Mouse (Mus musculus) heart, adult 2 months (tissue): Measurements from ENCODE around the gene Zdhhc7.

Experiments
- CTCF ChIP-seq: fragments of 200-600 bp; IDR thresholded peaks from 2 replicates; pipeline ENCODE4 v1.8.1; 2022; ENCODE audit warnings: antibody characterized with exemption, mild to moderate bottlenecking, moderate library complexity
- EP300 ChIP-seq: fragments of 200-500 bp; IDR thresholded peaks from 2 replicates; pipeline ENCODE4 v1.6.1; 2011; ENCODE audit warnings: low read depth, low read length, control low read depth; ENCODE audit not compliant: insufficient read depth

GRCm38 (mm10) chr8:120045471-120045870, 55.8 kb downstream of the Zdhhc7 start:
- no peak for TF ChIP-seq CTCF
- no peak for TF ChIP-seq EP300
